Mouse (Mus musculus): ENCODE data around the gene Rbm4b.
"Not testable (repeated sequence)": the region's sequence is repeated elsewhere in the genome, so short reads cannot be mapped to it uniquely, and the experiment has no call there.

Gene Rbm4b

GRCm38 (mm10) chr19:4745057-4745456 lies 11.2 kb upstream of the Rbm4b start:
- no peak for DNase-seq (ENCODE audit: low read depth, low spot score)

DNA sequence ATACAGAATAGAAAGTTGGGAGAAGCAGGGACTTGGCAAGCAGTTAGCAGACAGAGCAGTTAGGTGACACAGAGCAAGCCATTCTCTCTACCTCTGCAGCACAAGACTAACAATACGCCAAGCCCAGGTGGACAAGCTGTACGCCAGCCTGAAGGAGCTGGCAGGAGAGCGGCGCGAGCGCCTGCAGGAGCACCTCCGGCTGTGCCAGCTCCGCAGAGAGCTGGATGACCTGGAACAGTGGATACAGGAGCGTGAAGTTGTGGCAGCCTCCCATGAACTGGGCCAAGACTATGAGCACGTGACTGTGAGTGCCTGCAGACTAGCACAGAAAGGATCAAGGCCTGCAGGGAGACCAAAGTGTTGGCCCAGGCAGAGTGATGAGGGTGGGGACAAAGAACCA lies 10.6 kb upstream of the Rbm4b start:
- DNase-seq (ENCODE audit: low read depth, low spot score): no peak

DNA sequence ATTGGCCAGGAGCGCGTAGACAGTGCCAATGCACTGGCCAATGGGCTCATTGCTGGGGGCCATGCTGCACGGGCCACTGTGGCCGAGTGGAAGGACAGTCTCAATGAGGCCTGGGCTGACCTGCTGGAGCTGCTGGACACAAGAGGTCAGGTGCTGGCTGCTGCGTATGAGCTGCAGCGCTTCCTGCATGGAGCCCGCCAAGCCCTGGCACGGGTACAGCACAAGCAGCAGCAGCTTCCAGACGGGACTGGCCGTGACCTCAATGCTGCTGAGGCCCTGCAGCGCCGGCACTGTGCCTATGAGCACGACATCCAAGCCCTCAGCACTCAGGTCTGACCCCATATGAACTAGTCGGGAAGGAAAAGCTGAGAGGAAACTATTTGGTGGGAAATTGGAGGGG lies 9.7 kb upstream of the Rbm4b start:
- no peak for DNase-seq (ENCODE audit: low read depth, low spot score)

- no peak for DNase-seq (ENCODE audit: low read depth, low spot score)
Observed at GRCm38 (mm10) chr19:4747631-4748312, 8.5 kb upstream of the Rbm4b start.

DNA sequence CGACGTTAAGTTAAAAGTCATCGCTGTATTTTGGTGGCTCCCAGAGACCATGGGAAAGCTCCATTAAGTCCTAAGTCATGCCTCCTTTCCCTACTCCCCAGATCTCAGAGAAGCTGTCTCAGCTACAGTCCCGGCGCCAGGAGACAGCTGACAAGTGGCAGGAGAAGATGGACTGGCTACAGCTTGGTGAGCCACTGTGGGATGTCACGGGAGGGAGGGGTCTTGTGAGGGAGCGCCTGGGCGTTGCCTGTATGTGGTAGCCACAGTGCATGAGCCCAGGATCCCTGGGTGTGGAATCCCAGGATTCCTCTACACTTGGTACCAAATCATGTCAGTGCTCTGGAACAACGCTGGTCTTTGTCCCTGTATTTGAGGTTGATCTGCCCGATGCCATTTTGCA lies 7.8 kb upstream of the Rbm4b start:
- no peak for DNase-seq (ENCODE audit: low read depth, low spot score)

GRCm38 (mm10) chr19:4749975-4750374 lies 6.3 kb upstream of the Rbm4b start:
- no peak for DNase-seq (ENCODE audit: low read depth, low spot score)

DNA sequence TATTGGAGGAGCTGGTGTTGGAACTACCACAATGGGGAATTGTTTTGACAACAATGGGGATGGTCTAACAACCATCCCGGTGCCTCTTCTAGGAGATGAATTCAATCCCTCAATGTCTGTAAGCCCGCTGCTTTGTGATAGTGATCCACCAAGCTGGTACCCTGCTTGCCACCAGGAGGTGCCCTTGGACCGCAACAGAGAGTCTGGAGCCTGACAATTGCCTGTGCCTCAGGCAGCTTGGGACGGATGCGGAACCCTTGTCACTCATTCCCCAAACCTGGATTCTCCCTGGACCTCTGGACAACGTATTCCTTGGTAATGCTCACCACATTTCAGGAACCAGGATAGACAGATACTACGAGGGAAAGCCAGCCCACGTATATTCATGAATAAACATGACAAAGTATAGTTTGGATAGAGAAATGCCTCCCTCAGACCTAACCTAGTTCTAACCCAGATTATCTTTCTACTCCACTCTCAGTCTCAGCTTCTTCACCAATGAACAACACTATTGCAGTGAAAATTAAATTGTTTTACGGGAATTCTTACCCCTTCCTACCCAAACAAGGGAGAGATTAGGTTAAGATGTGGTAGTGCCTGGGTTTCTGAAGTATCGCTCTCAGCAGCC lies 618 bp upstream of the Rbm4b start:
- DNase-seq (ENCODE audit: low read depth, low spot score): peak; percentile 90

DNA sequence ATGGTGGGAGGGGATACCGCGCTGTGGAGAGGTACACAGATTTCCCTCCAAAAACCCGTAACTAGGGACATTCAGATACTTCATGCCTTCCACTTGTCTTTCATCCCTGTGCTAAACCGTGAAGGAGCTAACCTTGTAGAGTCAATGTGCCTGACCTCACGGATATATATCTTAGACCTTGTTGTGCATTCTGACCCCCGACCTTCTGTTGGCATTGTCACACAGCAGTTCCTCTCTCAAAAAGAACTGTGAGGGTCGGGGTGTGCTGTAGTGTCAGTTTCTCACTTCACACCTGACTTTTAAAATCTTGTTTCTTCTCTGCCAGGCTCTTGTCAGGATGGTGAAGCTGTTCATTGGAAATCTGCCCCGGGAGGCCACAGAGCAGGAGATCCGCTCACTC lies 624 bp downstream of the Rbm4b start:
- DNase-seq (ENCODE audit: low read depth, low spot score): no peak

- DNase-seq (ENCODE audit: low read depth, low spot score): not testable (repeated sequence)
Observed at GRCm38 (mm10) chr19:4760544-4760943, 4.2 kb downstream of the Rbm4b start.

GRCm38 (mm10) chr19:4762876-4763275 lies 6.6 kb downstream of the Rbm4b start:
- DNase-seq (ENCODE audit: low read depth, low spot score): peak; percentile 30

GRCm38 (mm10) chr19:4767507-4768148 lies 11.3 kb downstream of the Rbm4b start:
- no peak for DNase-seq (ENCODE audit: low read depth, low spot score)

DNA sequence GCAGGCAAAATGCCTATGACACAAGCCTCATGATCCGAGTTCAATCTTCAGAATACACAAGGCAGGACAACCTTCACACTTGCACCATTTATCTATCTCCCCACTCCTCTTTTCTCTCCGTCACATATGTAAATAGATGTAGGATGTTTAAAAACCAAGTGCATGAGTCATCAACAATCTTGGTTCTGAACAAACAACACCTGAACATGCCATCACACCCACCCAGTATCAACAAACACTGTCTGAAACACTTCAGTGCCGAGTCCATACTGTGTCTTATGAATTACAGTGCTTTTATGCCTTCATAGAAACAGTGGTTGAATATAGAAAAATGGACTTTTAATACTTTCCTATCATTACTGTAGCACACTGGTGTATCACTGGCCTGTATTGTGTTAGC lies 16.5 kb downstream of the Rbm4b start:
- DNase-seq (ENCODE audit: low read depth, low spot score): no peak

GRCm38 (mm10) chr19:4782891-4783290 lies 26.6 kb downstream of the Rbm4b start:
- no peak for DNase-seq (ENCODE audit: low read depth, low spot score)

GRCm38 (mm10) chr19:4785206-4785605 lies 28.9 kb downstream of the Rbm4b start:
- no peak for DNase-seq (ENCODE audit: low read depth, low spot score)

GRCm38 (mm10) chr19:4786313-4786712 lies 30.0 kb downstream of the Rbm4b start:
- no peak for DNase-seq (ENCODE audit: low read depth, low spot score)

GRCm38 (mm10) chr19:4793281-4793830 lies 37.1 kb downstream of the Rbm4b start:
- no peak for DNase-seq (ENCODE audit: low read depth, low spot score)

DNA sequence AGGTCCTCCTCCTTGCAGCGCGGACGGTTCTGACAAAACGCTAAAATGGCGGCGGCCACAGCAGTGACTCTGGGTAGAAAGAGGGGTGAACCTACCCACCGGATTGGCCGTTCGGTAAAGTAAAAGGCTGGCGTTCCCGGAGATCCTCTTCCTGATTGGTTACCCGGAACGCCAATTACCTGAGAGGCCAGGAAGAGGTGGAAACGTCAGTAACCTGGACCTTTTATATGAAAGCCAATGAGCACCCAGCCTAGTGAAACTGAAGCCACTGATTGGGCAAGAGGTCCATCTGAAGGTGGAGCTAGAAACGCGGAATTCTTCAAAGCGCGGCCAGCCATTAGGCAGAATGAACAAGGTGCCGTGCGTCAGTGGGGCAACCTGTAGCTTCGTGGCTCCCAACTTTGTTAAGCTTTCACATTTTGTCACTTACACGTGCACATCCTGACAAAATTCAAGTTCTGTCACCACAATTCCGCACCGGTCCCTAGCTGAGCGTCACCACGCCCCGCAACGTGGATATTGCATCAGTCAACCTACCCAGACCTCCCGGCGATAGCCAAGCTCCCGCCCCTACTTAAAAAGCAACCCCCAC lies 37.6 kb downstream of the Rbm4b start, which contains the start of gene Rbm4:
Gene Rbm4, minus strand, starts transcription at position 71 of the 592 bp plus-strand sequence.
- peak; percentile 99 for DNase-seq (ENCODE audit: low read depth, low spot score)

GRCm38 (mm10) chr19:4795929-4796328 lies 39.6 kb downstream of the Rbm4b start:
- DNase-seq (ENCODE audit: low read depth, low spot score): no peak

- DNase-seq (ENCODE audit: low read depth, low spot score): no peak
Observed at GRCm38 (mm10) chr19:4797846-4798245, 41.5 kb downstream of the Rbm4b start.

GRCm38 (mm10) chr19:4799083-4799482 lies 42.8 kb downstream of the Rbm4b start:
- no peak for DNase-seq (ENCODE audit: low read depth, low spot score)

DNA sequence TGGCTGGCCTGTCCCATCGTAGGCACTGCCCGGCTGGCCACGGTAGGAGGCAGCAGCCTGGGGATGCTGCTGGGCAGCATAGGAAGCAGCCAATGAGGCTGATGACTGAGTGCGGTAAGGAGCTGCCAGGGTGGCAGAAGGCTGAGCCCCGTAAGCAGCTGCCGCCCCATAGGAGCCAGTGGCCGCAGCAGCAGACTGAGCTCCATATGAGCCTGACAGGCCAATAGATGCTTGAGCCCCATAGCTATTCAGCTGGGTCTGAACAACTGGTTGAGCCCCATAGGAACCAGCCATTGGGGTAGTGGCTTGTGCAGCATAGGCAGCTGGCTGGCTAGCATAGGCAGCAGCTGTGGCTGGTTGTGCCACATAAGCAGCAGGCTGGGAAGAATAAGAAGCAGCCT lies 46.4 kb downstream of the Rbm4b start:
- DNase-seq (ENCODE audit: low read depth, low spot score): no peak

GRCm38 (mm10) chr19:4803283-4803682 lies 47.0 kb downstream of the Rbm4b start:
- DNase-seq (ENCODE audit: low read depth, low spot score): no peak

All from CD4-positive helper T cell, adult 2 months (primary cell).